Mouse (Mus musculus): ENCODE measurements around the gene Rbl2. TPM values are rescaled to one million over a fixed set of nuclear protein-coding genes. Genes with fewer than 3 reads are reported as not detected.

The Rbl2 gene
- total and polyA plus RNA-seq, 2 experiments from 2014 or later, result 13.3 to 35.1 TPM

DNA sequence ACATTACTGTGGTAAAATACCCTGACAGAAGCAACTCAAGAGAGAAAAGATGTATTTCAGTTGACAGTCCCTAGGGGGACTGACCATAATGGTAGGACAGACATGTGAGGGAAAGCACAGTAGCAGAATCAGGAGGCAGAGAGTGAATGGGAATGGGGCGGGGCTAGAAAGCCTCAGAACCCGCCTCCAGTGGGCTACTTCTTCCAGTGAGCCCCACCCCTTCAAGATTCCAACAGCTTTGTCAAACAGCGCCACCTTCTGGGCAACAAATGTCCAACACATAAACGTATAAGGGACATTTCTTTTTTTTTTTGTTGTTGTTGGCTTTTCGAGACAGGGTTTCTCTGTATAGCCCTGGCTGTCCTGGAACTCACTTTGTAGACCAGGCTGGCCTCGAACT is 84.7 kb downstream of the Rbl2 start:
- DNase-seq (no peak), ATAC-seq (no peak)
- Histone ChIP-seq H3K36me3 (ENCODE audit: insufficient read depth) (no peaks in the 10 kb centered on the region), H3K9ac (no peak overlapping the region), H3K9me3 (ENCODE audit: low read length) (no peaks in the 10 kb centered on the region), H3K4me3 (ENCODE audit: low read depth, low read length) (no peak overlapping the region), H3K4me1 (ENCODE audit: insufficient read depth) (no peaks in the 10 kb centered on the region), H3K27me3 (ENCODE audit: insufficient read depth, low read length) (no peaks in the 10 kb centered on the region), H3K27ac (ENCODE audit: low read depth, low read length) (no peak overlapping the region), H3K4me2 (ENCODE audit: low read depth) (no peak overlapping the region)
- 38% methylated on average over 6 of the region's 6 CpGs for WGBS
- peak; percentile 30; the same call in 1 of the 2 replicates for TF ChIP-seq CTCF (IDR thresholded peaks at IDR 0.05; ENCODE audit: low read depth)

DNA sequence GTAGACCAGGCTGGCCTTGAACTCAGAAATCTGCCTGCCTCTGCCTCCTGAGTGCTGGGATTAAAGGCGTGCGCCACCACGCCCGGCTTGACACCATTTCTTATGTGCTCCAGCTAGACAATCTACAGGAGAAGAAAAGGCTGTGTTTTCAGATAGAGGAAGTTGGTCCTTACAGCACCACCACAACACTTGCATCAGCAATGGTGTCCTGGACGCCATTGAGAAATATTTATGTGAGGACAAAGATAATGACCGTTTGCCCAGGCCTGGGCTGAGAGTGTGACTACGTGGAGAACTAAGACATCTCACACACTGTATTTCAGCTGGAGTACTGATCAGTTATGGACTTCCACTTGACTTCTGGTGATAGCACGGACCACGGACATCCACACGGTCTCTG is 88.8 kb downstream of the Rbl2 start:
- no peaks in the 10 kb centered on the region for H3K36me3 ChIP-seq (ENCODE audit: insufficient read depth)
- WGBS, result 97% methylated on average over 10 of the region's 10 CpGs

DNA sequence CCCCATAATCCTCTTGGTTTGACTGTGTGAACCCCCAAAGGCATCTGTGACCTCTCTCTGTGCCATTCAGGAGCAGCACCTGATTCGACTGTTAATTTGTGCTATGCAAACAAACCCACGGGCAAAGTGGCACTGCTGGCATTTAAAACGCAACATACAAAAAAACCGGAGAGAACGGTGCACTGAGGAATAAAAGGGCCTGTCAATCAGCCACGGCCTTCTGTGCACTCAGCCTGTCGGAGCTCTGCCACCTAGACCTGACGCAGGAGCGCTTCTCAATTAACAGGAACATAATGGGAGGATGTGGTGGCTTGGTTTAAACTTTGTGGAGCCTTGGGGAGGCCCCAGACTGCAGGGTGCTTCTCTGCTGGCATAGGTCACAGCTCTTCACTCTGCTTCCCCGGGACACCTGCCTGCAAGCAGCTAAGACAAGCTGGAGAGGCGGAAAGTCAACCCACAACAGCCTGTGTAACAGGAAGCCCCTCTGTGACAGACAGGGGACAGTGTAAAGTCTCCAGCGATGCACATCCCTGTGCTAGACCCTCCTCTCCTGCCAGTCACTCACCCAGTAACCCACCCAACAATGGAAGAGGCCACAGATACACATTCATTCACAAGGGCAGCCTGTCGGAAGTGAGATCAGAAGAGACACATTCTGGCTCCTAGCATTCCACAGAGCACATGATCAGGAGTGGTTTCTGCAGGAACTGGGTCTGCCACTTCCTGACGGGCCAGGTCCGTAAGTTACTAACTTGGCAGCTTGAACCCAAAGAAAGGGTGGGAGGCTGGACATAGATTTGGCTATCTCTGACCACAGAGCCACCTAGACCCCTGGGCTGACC is 90.3 kb downstream of the Rbl2 start:
- Histone ChIP-seq H3K9me3 (ENCODE audit: low read length) (0 out of 2 replicates have a peak, but pooled peaks cover 3% of the 10 kb centered on the region), H3K9ac (no peak overlapping the region), H3K4me1 (ENCODE audit: insufficient read depth) (0 out of 2 replicates have a peak, but pooled peaks cover 4% of the 10 kb centered on the region), H3K27me3 (ENCODE audit: insufficient read depth, low read length) (no peaks in the 10 kb centered on the region), H3K4me3 (ENCODE audit: low read depth, low read length) (no peak overlapping the region), H3K36me3 (ENCODE audit: insufficient read depth) (no peaks in the 10 kb centered on the region), H3K4me2 (ENCODE audit: low read depth) (no peak overlapping the region), H3K27ac (ENCODE audit: low read depth, low read length) (no peak overlapping the region)
- 24% methylated on average over 15 of the region's 15 CpGs for WGBS
- DNase-seq, result no peak
- no peak for TF ChIP-seq CTCF (IDR thresholded peaks at IDR 0.05; ENCODE audit: low read depth)
- peak; percentile 34; the same call in 1 of the 2 replicates for ATAC-seq

More for the DNA sequence above, 88.8 kb downstream of the Rbl2 start:
- Histone ChIP-seq H3K4me3 (ENCODE audit: low read depth, low read length) (no peak overlapping the region), H3K4me2 (ENCODE audit: low read depth) (no peak overlapping the region), H3K27ac (ENCODE audit: low read depth, low read length) (no peak overlapping the region), H3K27me3 (ENCODE audit: insufficient read depth, low read length) (no peaks in the 10 kb centered on the region), H3K9me3 (ENCODE audit: low read length) (no peaks in the 10 kb centered on the region), H3K4me1 (ENCODE audit: insufficient read depth) (0 out of 2 replicates have a peak, but pooled peaks cover 4% of the 10 kb centered on the region), H3K9ac (no peak overlapping the region)
- ATAC-seq, result no peak
- TF ChIP-seq CTCF (IDR thresholded peaks at IDR 0.05; ENCODE audit: low read depth), result no peak
- DNase-seq, result no peak

DNA sequence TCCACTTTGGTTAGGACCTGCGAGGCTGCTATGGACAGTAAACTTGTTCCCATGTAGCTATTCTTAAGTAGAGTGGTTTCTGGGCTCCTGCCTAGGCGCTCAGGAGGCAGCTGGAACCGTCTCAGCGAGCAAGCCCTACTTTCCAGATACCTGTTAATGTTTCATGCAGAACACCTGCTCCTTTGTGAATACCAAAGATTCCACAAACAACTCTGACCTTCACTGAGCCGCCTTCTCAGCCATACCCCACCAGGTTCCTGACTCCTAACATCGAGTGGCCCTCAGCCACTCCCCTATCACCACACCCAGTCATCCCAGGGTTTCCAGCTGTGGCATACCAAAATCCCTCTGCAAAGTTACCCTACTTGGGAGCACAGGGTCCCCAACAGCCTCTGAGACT is 100.3 kb downstream of the Rbl2 start:
- Histone ChIP-seq H3K4me3 (ENCODE audit: low read depth, low read length) (no peak overlapping the region), H3K27ac (ENCODE audit: low read depth, low read length) (peak overlapping the region; percentile 54), H3K27me3 (ENCODE audit: insufficient read depth, low read length) (no peaks in the 10 kb centered on the region; the same call in 1 of the 2 replicates), H3K4me1 (ENCODE audit: insufficient read depth) (no peaks in the 10 kb centered on the region), H3K9ac (no peak overlapping the region), H3K9me3 (ENCODE audit: low read length) (0 out of 2 replicates have a peak, but pooled peaks cover 2% of the 10 kb centered on the region), H3K4me2 (ENCODE audit: low read depth) (no peak overlapping the region), H3K36me3 (ENCODE audit: insufficient read depth) (no peaks in the 10 kb centered on the region)
- WGBS, result 81% methylated on average over 6 of the region's 6 CpGs
- no peak for ATAC-seq
- no peak for TF ChIP-seq CTCF (IDR thresholded peaks at IDR 0.05; ENCODE audit: low read depth)
- DNase-seq, result no peak

DNA sequence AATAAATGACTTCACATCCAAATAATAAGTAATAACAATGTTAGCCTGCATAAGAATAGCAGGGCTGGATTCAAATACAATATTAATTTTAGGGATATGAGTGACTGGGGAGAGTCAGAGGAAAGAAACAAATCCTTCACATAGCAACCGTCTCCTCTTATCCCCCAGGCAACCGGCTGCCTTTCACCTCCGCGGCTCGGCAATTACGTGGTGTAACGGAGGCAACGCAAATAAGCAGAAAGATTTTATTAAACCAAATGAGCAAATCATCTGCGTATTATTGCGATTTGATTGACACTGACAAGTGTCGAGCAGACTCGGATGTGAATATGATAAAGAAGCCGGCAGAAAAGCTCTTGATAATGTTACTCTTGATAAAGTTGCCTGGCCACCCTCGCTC is 101.1 kb downstream of the Rbl2 start:
- H3K27me3 ChIP-seq (ENCODE audit: insufficient read depth, low read length), result no peaks in the 10 kb centered on the region; the same call in 1 of the 2 replicates
- peak overlapping the region; percentile 38 for H3K4me2 ChIP-seq (ENCODE audit: low read depth)
- WGBS, result 12% methylated on average over 14 of the region's 14 CpGs
- peak overlapping the region; percentile 54; the same call in 1 of the 2 replicates for H3K27ac ChIP-seq (ENCODE audit: low read depth, low read length)
- no peak for TF ChIP-seq CTCF (IDR thresholded peaks at IDR 0.05; ENCODE audit: low read depth)
- peak; percentile 78 for DNase-seq
- no peak overlapping the region for H3K4me3 ChIP-seq (ENCODE audit: low read depth, low read length)
- ATAC-seq, result peak; percentile 92
- no peak overlapping the region for H3K9ac ChIP-seq
- H3K4me1 ChIP-seq (ENCODE audit: insufficient read depth), result no peaks in the 10 kb centered on the region
- no peaks in the 10 kb centered on the region for H3K36me3 ChIP-seq (ENCODE audit: insufficient read depth)
- H3K9me3 ChIP-seq (ENCODE audit: low read length), result no peaks in the 10 kb centered on the region

DNA sequence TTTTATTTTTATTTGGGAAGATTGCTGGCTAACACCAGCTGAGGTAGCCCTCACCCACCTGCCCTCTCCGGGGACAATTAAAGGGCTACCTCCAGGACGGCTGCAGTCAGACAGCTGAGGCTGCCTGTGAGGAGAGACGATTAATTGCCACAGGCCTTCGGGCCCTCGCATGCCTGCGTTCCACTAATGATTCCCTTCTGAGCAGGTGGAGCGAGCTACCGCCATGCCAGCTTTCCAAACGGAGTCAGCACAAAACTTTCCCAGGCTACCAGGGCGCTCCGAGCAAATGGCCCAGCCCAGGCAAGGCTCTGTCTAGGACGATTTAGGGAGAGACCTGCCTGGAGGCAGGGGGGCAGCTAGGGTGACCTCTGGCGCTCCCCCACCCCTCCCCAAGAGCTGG is 101.7 kb downstream of the Rbl2 start:
- no peaks in the 10 kb centered on the region for H3K36me3 ChIP-seq (ENCODE audit: insufficient read depth)
- no peak for ATAC-seq
- H3K4me3 ChIP-seq (ENCODE audit: low read depth, low read length), result no peak overlapping the region
- H3K27me3 ChIP-seq (ENCODE audit: insufficient read depth, low read length), result no peaks in the 10 kb centered on the region; the same call in 1 of the 2 replicates
- no peak overlapping the region for H3K4me2 ChIP-seq (ENCODE audit: low read depth)
- 25% methylated on average over 13 of the region's 13 CpGs for WGBS
- no peak overlapping the region for H3K27ac ChIP-seq (ENCODE audit: low read depth, low read length)
- no peaks in the 10 kb centered on the region for H3K9me3 ChIP-seq (ENCODE audit: low read length)
- DNase-seq, result no peak
- TF ChIP-seq CTCF (IDR thresholded peaks at IDR 0.05; ENCODE audit: low read depth), result no peak
- no peak overlapping the region for H3K9ac ChIP-seq
- no peaks in the 10 kb centered on the region for H3K4me1 ChIP-seq (ENCODE audit: insufficient read depth)

Other genes starting within 250 kb of the Rbl2 start
- gene Chd9, start 241.7 kb upstream of the Rbl2 start, total RNA-seq (2014; rRNA removed), result 49.5 and 74.5 TPM in 2 replicates
- gene Chd9, start 241.7 kb upstream of the Rbl2 start, polyA plus RNA-seq (2015; fragmentation: Nextera tagmentation; extraction: Ambion mirVana), result 48.4 and 73.6 TPM in 2 replicates
- gene Aktip, start 129.9 kb downstream of the Rbl2 start, total RNA-seq (2014; rRNA removed), result 106 and 119 TPM in 2 replicates
- gene Aktip, start 129.9 kb downstream of the Rbl2 start, polyA plus RNA-seq (2015; fragmentation: Nextera tagmentation; extraction: Ambion mirVana), result 120 and 129 TPM in 2 replicates
- 9.1 and 9.6 TPM in 2 replicates for gene Rpgrip1l, start 243.2 kb downstream of the Rbl2 start, total RNA-seq (2014; rRNA removed)
- 9.1 and 9.6 TPM in 2 replicates for gene Rpgrip1l, start 243.2 kb downstream of the Rbl2 start, polyA plus RNA-seq (2015; fragmentation: Nextera tagmentation; extraction: Ambion mirVana)
- 58.6 and 86.8 TPM in 2 replicates for gene Fto, start 243.5 kb downstream of the Rbl2 start, total RNA-seq (2014; rRNA removed)
- gene Fto, start 243.5 kb downstream of the Rbl2 start, polyA plus RNA-seq (2015; fragmentation: Nextera tagmentation; extraction: Ambion mirVana), result 103 and 122 TPM in 2 replicates

Measured in forebrain, postnatal 0 days (tissue).